Mouse (Mus musculus) spleen, adult 2 months (tissue): ENCODE results near the gene Rassf7. TPM values are rescaled to one million over a fixed set of nuclear protein-coding genes. Genes with fewer than 3 reads are reported as not detected.

Experiments used
- DNase-seq, 2 experiments: peaks; one replicate each; pipeline versions ENCODE4 v3.0.0 to v3.0.0-alpha.2; 2012 to 2021; ENCODE audit warnings: low spot score in 2 of 2, low read depth in 1 of 2
- H3K27ac ChIP-seq: fragments of 200-500 bp; 2 replicates; pipeline ENCODE4 v1.5.1; 2012; ENCODE audit warnings: low read length, inconsistent platforms; ENCODE audit not compliant: insufficient read depth
- H3K27me3 ChIP-seq: fragments of 200-500 bp; 2 replicates; pipeline ENCODE4 v1.6.1; 2012; ENCODE audit warnings: mild to moderate bottlenecking, moderate library complexity, low read length, inconsistent platforms; ENCODE audit not compliant: control insufficient read depth, insufficient read depth
- H3K36me3 ChIP-seq: fragments of 200-500 bp; 2 replicates; pipeline ENCODE4 v1.6.1; 2012; ENCODE audit warnings: mild to moderate bottlenecking, low read length, inconsistent platforms; ENCODE audit not compliant: control insufficient read depth, insufficient read depth
- H3K4me1 ChIP-seq: fragments of 200-500 bp; 2 replicates; pipeline ENCODE4 v1.6.1; 2011; ENCODE audit warnings: inconsistent platforms; ENCODE audit not compliant: control insufficient read depth, insufficient read depth, insufficient read length
- H3K4me3 ChIP-seq: fragments of 200-500 bp; 2 replicates; pipeline ENCODE4 v1.5.1; 2011; ENCODE audit warnings: mild to moderate bottlenecking, inconsistent platforms; ENCODE audit not compliant: insufficient read depth, insufficient read length; ENCODE audit errors: extremely low read depth
- CTCF ChIP-seq: fragments of 200-500 bp; IDR thresholded peaks from 2 replicates; pipeline ENCODE4 v1.5.1; 2011; ENCODE audit warnings: mild to moderate bottlenecking, inconsistent platforms; ENCODE audit not compliant: insufficient read depth, insufficient read length, insufficient replicate concordance; ENCODE audit errors: extremely low read depth
- POLR2A ChIP-seq: fragments of 200-500 bp; IDR thresholded peaks from 2 replicates; pipeline ENCODE4 v1.6.1; 2011; ENCODE audit warnings: low read depth, low read length, inconsistent platforms
- WGBS: fragments of 180-500 bp; shearing (Covaris S2); methylation state at CpG from one replicate; pipeline ENCODE4 v1.1.7; 2018; 5-methylcytosine and 5-hydroxymethylcytosine counted together
- polyA plus RNA-seq: library from polyadenylated mRNA; depleted of rRNA; stranded (reverse); fragments of >200 nt; gene quantifications from 2 replicates; pipeline ENCODE4 v1.2.3, GENCODE M21; 2012

The Rassf7 gene
- polyA plus RNA-seq, 1 experiment: 13.0 TPM

GRCm38 (mm10) chr7:141210137-141210536 is 5.5 kb upstream of the Rassf7 start:
- no peak for DNase-seq
- H3K27ac ChIP-seq: no peak overlapping the region
- H3K4me1 ChIP-seq: peaks cover 4% of the 10 kb centered on the region; the same call in 1 of the 2 replicates

GRCm38 (mm10) chr7:141210606-141211131 is 5.0 kb upstream of the Rassf7 start:
- no peak overlapping the region for H3K27ac ChIP-seq
- no peak for TF ChIP-seq POLR2A
- TF ChIP-seq CTCF: no peak
- no peak for DNase-seq
- 92% methylated on average over 14 of the region's 14 CpGs for WGBS
- no peaks in the 10 kb centered on the region for H3K36me3 ChIP-seq
- H3K4me1 ChIP-seq: peaks cover 5% of the 10 kb centered on the region; the same call in 1 of the 2 replicates
- H3K4me3 ChIP-seq: no peak overlapping the region
- no peaks in the 10 kb centered on the region; the same call in 1 of the 2 replicates for H3K27me3 ChIP-seq

More at GRCm38 (mm10) chr7:141210137-141210536, 5.5 kb upstream of the Rassf7 start:
- no peaks in the 10 kb centered on the region; the same call in 1 of the 2 replicates for H3K27me3 ChIP-seq
- no peak overlapping the region for H3K4me3 ChIP-seq
- TF ChIP-seq POLR2A: no peak
- TF ChIP-seq CTCF: no peak
- H3K36me3 ChIP-seq: no peaks in the 10 kb centered on the region
- 88% methylated on average over 12 of the region's 12 CpGs for WGBS

- no peaks in the 10 kb centered on the region; the same call in 1 of the 2 replicates for H3K27me3 ChIP-seq
- no peak overlapping the region for H3K4me3 ChIP-seq
- H3K27ac ChIP-seq: no peak overlapping the region
- peaks cover 12% of the 10 kb centered on the region for H3K4me1 ChIP-seq
- no peak for DNase-seq
- H3K36me3 ChIP-seq: no peaks in the 10 kb centered on the region
- 94% methylated on average over 3 of the region's 3 CpGs for WGBS
- TF ChIP-seq POLR2A (no peak), CTCF (no peak)
Measured at GRCm38 (mm10) chr7:141213133-141213532, 2.5 kb upstream of the Rassf7 start.

GRCm38 (mm10) chr7:141213605-141214235 is 1.9 kb upstream of the Rassf7 start, which contains the start of gene Lmntd2:
Gene Lmntd2 (minus strand): TSS chr7:141214080.
- Histone ChIP-seq H3K27ac (no peak within 1 kb of the TSS), H3K36me3 (no peaks in the 10 kb centered on the region), H3K4me3 (no peak within 1 kb of the TSS), H3K4me1 (peaks cover 12% of the 10 kb centered on the region), H3K27me3 (no peaks in the 10 kb centered on the region; the same call in 1 of the 2 replicates)
- WGBS: 96% methylated on average over 11 of the region's 11 CpGs
- DNase-seq: no peak
- no peak for TF ChIP-seq CTCF
- no peak for TF ChIP-seq POLR2A

- Histone ChIP-seq H3K36me3 (no peaks in the 10 kb centered on the region), H3K4me3 (no peak overlapping the region), H3K27me3 (no peaks in the 10 kb centered on the region; the same call in 1 of the 2 replicates), H3K4me1 (peaks cover 12% of the 10 kb centered on the region), H3K27ac (no peak overlapping the region)
- DNase-seq: no peak
- 89% methylated on average over 3 of the region's 3 CpGs for WGBS
- TF ChIP-seq CTCF: no peak
- TF ChIP-seq POLR2A: no peak
Measured at GRCm38 (mm10) chr7:141214310-141214709, 1.4 kb upstream of the Rassf7 start.

GRCm38 (mm10) chr7:141215880-141216733 is 447 bp downstream of the Rassf7 start:
- Histone ChIP-seq H3K27me3 (no peaks in the 10 kb centered on the region; the same call in 1 of the 2 replicates), H3K4me3 (peak overlapping the region; percentile 72), H3K36me3 (no peaks in the 10 kb centered on the region), H3K27ac (peak overlapping the region; percentile 42), H3K4me1 (peaks cover 14% of the 10 kb centered on the region)
- WGBS: 2% methylated on average over 42 of the region's 42 CpGs
- peak in 1 of 2 experiments; percentile 50 for DNase-seq
- TF ChIP-seq CTCF (no peak), POLR2A (no peak)
